Mouse (Mus musculus) layer of hippocampus, adult 8-10 months (tissue): ENCODE measurements around the gene Adgrv1. TPM values are rescaled to one million over a fixed set of nuclear protein-coding genes. Genes with fewer than 3 reads are reported as not detected.

ENCODE experiments used
- DNase-seq, 2 experiments: peaks; one replicate each; pipeline ENCODE4 v3.0.0; 2022; ENCODE audit warnings: low spot score in 2 of 2
- total RNA-seq, 4 experiments: library from RNA; stranded (reverse); gene quantifications; 2 replicates each; pipeline ENCODE4 v1.2.4; 2022

Adgrv1 gene
- total RNA-seq, 4 experiments from 2014 or later = 2.2 to 4.2 (median 3.0) TPM

GRCm38 (mm10) chr13:81347261-81347980, 285.5 kb downstream of the Adgrv1 start:
- DNase-seq = no peak

- no peak for DNase-seq
These were observed 289.9 kb downstream of the Adgrv1 start for GRCm38 (mm10) chr13:81342987-81343596.

- DNase-seq = no peak
These were observed 297.7 kb downstream of the Adgrv1 start for GRCm38 (mm10) chr13:81335241-81335640.

- no peak for DNase-seq
These were observed 300.9 kb downstream of the Adgrv1 start for GRCm38 (mm10) chr13:81332018-81332417.

GRCm38 (mm10) chr13:81329762-81330161, 303.2 kb downstream of the Adgrv1 start:
- DNase-seq = no peak

- DNase-seq = no peak
These were observed 304.8 kb downstream of the Adgrv1 start for GRCm38 (mm10) chr13:81328181-81328580.

- DNase-seq = no peak
These were observed 307.2 kb downstream of the Adgrv1 start for GRCm38 (mm10) chr13:81325606-81326215.

GRCm38 (mm10) chr13:81323546-81324316, 309.2 kb downstream of the Adgrv1 start:
- DNase-seq = no peak

- DNase-seq = no peak
These were observed 316.4 kb downstream of the Adgrv1 start for GRCm38 (mm10) chr13:81316581-81316980.

GRCm38 (mm10) chr13:81314306-81315120, 318.4 kb downstream of the Adgrv1 start:
- no peak for DNase-seq

GRCm38 (mm10) chr13:81312148-81312547, 320.8 kb downstream of the Adgrv1 start:
- DNase-seq = no peak

- no peak for DNase-seq
These were observed 332.1 kb downstream of the Adgrv1 start for GRCm38 (mm10) chr13:81300851-81301250.

- no peak for DNase-seq
These were observed 338.8 kb downstream of the Adgrv1 start for GRCm38 (mm10) chr13:81294106-81294505.

GRCm38 (mm10) chr13:81282193-81282592, 350.8 kb downstream of the Adgrv1 start:
- no peak for DNase-seq

- DNase-seq = no peak
These were observed 352.2 kb downstream of the Adgrv1 start for GRCm38 (mm10) chr13:81280650-81281229.

GRCm38 (mm10) chr13:81279351-81279736, 353.6 kb downstream of the Adgrv1 start:
- DNase-seq = no peak

GRCm38 (mm10) chr13:81278669-81279350, 354.1 kb downstream of the Adgrv1 start:
- no peak for DNase-seq

- DNase-seq = no peak
These were observed 359.1 kb downstream of the Adgrv1 start for GRCm38 (mm10) chr13:81273837-81274236.

- no peak for DNase-seq
These were observed 362.6 kb downstream of the Adgrv1 start for GRCm38 (mm10) chr13:81270396-81270795.

GRCm38 (mm10) chr13:81269056-81269455, 363.9 kb downstream of the Adgrv1 start:
- no peak for DNase-seq
